Mouse (Mus musculus): ENCODE results near the gene Rnf32. TPM values are rescaled to one million over a fixed set of nuclear protein-coding genes. Genes with fewer than 3 reads are reported as not detected.

Rnf32 gene
- polyA plus RNA-seq, 1 experiment from 2014 or later, result 4.3 TPM

GRCm38 (mm10) chr5:29205690-29206089, 9.9 kb downstream of the Rnf32 start:
- no peaks in the 10 kb centered on the region for H3K27me3 ChIP-seq
- no peaks in the 10 kb centered on the region for H3K4me1 ChIP-seq
- H3K4me3 ChIP-seq, result no peak overlapping the region
- H3K27ac ChIP-seq, result no peak overlapping the region
- H3K9me3 ChIP-seq, result no peaks in the 10 kb centered on the region
- H3K9ac ChIP-seq, result no peak overlapping the region
- ATAC-seq (ENCODE audit: insufficient number of reproducible peaks, low FRiP score, low TSS enrichment, low read depth), result no peak
- WGBS, result 47% methylated on average over 5 of the region's 5 CpGs
- no peaks in the 10 kb centered on the region for H3K36me3 ChIP-seq
- no peak overlapping the region for H3K4me2 ChIP-seq

GRCm38 (mm10) chr5:29211980-29212555, 16.3 kb downstream of the Rnf32 start:
- Histone ChIP-seq H3K9me3 (no peaks in the 10 kb centered on the region), H3K27me3 (no peaks in the 10 kb centered on the region), H3K36me3 (no peaks in the 10 kb centered on the region), H3K27ac (no peak overlapping the region), H3K9ac (no peak overlapping the region), H3K4me3 (no peak overlapping the region), H3K4me1 (no peaks in the 10 kb centered on the region), H3K4me2 (no peak overlapping the region)
- ATAC-seq (ENCODE audit: insufficient number of reproducible peaks, low FRiP score, low TSS enrichment, low read depth), result no peak
- WGBS, result 40% methylated on average over 4 of the region's 4 CpGs

GRCm38 (mm10) chr5:29217997-29218396, 22.2 kb downstream of the Rnf32 start:
- H3K27ac ChIP-seq, result no peak overlapping the region
- H3K9ac ChIP-seq, result no peak overlapping the region
- H3K36me3 ChIP-seq, result no peaks in the 10 kb centered on the region
- H3K4me1 ChIP-seq, result no peaks in the 10 kb centered on the region
- no peaks in the 10 kb centered on the region for H3K27me3 ChIP-seq
- no peaks in the 10 kb centered on the region for H3K9me3 ChIP-seq
- WGBS, result 88% methylated on average over 3 of the region's 3 CpGs
- no peak overlapping the region for H3K4me2 ChIP-seq
- no peak overlapping the region for H3K4me3 ChIP-seq
- no peak for ATAC-seq (ENCODE audit: insufficient number of reproducible peaks, low FRiP score, low TSS enrichment, low read depth)

- H3K9ac ChIP-seq, result no peak overlapping the region
- no peak for ATAC-seq (ENCODE audit: insufficient number of reproducible peaks, low FRiP score, low TSS enrichment, low read depth)
- no peak overlapping the region for H3K27ac ChIP-seq
- no peak overlapping the region for H3K4me3 ChIP-seq
- 90% methylated on average over 7 of the region's 7 CpGs for WGBS
- no peaks in the 10 kb centered on the region for H3K27me3 ChIP-seq
- H3K9me3 ChIP-seq, result no peaks in the 10 kb centered on the region
- H3K36me3 ChIP-seq, result no peaks in the 10 kb centered on the region
- H3K4me1 ChIP-seq, result no peaks in the 10 kb centered on the region
- no peak overlapping the region for H3K4me2 ChIP-seq
These were observed 28.3 kb downstream of the Rnf32 start for GRCm38 (mm10) chr5:29224089-29224488.

GRCm38 (mm10) chr5:29230481-29230880, 34.7 kb downstream of the Rnf32 start:
- no peaks in the 10 kb centered on the region for H3K27me3 ChIP-seq
- H3K27ac ChIP-seq, result no peak overlapping the region
- H3K9me3 ChIP-seq, result no peaks in the 10 kb centered on the region
- H3K9ac ChIP-seq, result no peak overlapping the region
- no peaks in the 10 kb centered on the region for H3K4me1 ChIP-seq
- 82% methylated on average over 2 of the region's 2 CpGs for WGBS
- H3K4me2 ChIP-seq, result no peak overlapping the region
- no peaks in the 10 kb centered on the region for H3K36me3 ChIP-seq
- ATAC-seq (ENCODE audit: insufficient number of reproducible peaks, low FRiP score, low TSS enrichment, low read depth), result no peak
- no peak overlapping the region for H3K4me3 ChIP-seq

GRCm38 (mm10) chr5:29238379-29238778, 42.6 kb downstream of the Rnf32 start:
- H3K4me3 ChIP-seq, result no peak overlapping the region
- H3K36me3 ChIP-seq, result no peaks in the 10 kb centered on the region
- H3K27me3 ChIP-seq, result no peaks in the 10 kb centered on the region
- no peak for ATAC-seq (ENCODE audit: insufficient number of reproducible peaks, low FRiP score, low TSS enrichment, low read depth)
- no peak overlapping the region for H3K9ac ChIP-seq
- H3K4me2 ChIP-seq, result no peak overlapping the region
- H3K9me3 ChIP-seq, result no peaks in the 10 kb centered on the region
- H3K4me1 ChIP-seq, result no peaks in the 10 kb centered on the region
- H3K27ac ChIP-seq, result no peak overlapping the region

GRCm38 (mm10) chr5:29244769-29245168, 49.0 kb downstream of the Rnf32 start:
- no CpG with 5 or more reads among the region's 1 CpGs for WGBS
- no peaks in the 10 kb centered on the region for H3K36me3 ChIP-seq
- H3K27me3 ChIP-seq, result no peaks in the 10 kb centered on the region
- H3K4me2 ChIP-seq, result no peak overlapping the region
- no peak overlapping the region for H3K9ac ChIP-seq
- no peak overlapping the region for H3K4me3 ChIP-seq
- H3K4me1 ChIP-seq, result no peaks in the 10 kb centered on the region
- no peaks in the 10 kb centered on the region for H3K9me3 ChIP-seq
- H3K27ac ChIP-seq, result no peak overlapping the region
- ATAC-seq (ENCODE audit: insufficient number of reproducible peaks, low FRiP score, low TSS enrichment, low read depth), result no peak

GRCm38 (mm10) chr5:29250795-29251495, 55.2 kb downstream of the Rnf32 start:
- no peak for ATAC-seq (ENCODE audit: insufficient number of reproducible peaks, low FRiP score, low TSS enrichment, low read depth)
- WGBS, result 75% methylated on average over 8 of the region's 8 CpGs
- H3K27ac ChIP-seq, result no peak overlapping the region
- no peaks in the 10 kb centered on the region for H3K36me3 ChIP-seq
- no peak overlapping the region for H3K4me3 ChIP-seq
- H3K9me3 ChIP-seq, result no peaks in the 10 kb centered on the region
- no peak overlapping the region for H3K4me2 ChIP-seq
- H3K27me3 ChIP-seq, result no peaks in the 10 kb centered on the region
- H3K9ac ChIP-seq, result no peak overlapping the region
- no peaks in the 10 kb centered on the region for H3K4me1 ChIP-seq

GRCm38 (mm10) chr5:29251496-29251873, 55.7 kb downstream of the Rnf32 start:
- no peak overlapping the region for H3K4me3 ChIP-seq
- H3K4me1 ChIP-seq, result no peaks in the 10 kb centered on the region
- H3K27ac ChIP-seq, result no peak overlapping the region
- H3K27me3 ChIP-seq, result no peaks in the 10 kb centered on the region
- H3K9ac ChIP-seq, result no peak overlapping the region
- no peaks in the 10 kb centered on the region for H3K36me3 ChIP-seq
- no peaks in the 10 kb centered on the region for H3K9me3 ChIP-seq
- WGBS, result 84% methylated on average over 1 of the region's 1 CpGs
- no peak for ATAC-seq (ENCODE audit: insufficient number of reproducible peaks, low FRiP score, low TSS enrichment, low read depth)
- H3K4me2 ChIP-seq, result no peak overlapping the region

GRCm38 (mm10) chr5:29253876-29254275, 58.1 kb downstream of the Rnf32 start:
- H3K4me3 ChIP-seq, result no peak overlapping the region
- H3K9ac ChIP-seq, result no peak overlapping the region
- WGBS, result 65% methylated on average over 2 of the region's 2 CpGs
- no peak for ATAC-seq (ENCODE audit: insufficient number of reproducible peaks, low FRiP score, low TSS enrichment, low read depth)
- no peaks in the 10 kb centered on the region for H3K27me3 ChIP-seq
- H3K36me3 ChIP-seq, result no peaks in the 10 kb centered on the region
- H3K27ac ChIP-seq, result no peak overlapping the region
- no peaks in the 10 kb centered on the region for H3K9me3 ChIP-seq
- H3K4me2 ChIP-seq, result no peak overlapping the region
- no peaks in the 10 kb centered on the region for H3K4me1 ChIP-seq

- H3K4me1 ChIP-seq, result no peaks in the 10 kb centered on the region
- no peak for ATAC-seq (ENCODE audit: insufficient number of reproducible peaks, low FRiP score, low TSS enrichment, low read depth)
- 71% methylated on average over 4 of the region's 4 CpGs for WGBS
- no peaks in the 10 kb centered on the region for H3K36me3 ChIP-seq
- H3K4me2 ChIP-seq, result no peak overlapping the region
- H3K9ac ChIP-seq, result no peak overlapping the region
- no peaks in the 10 kb centered on the region for H3K27me3 ChIP-seq
- no peaks in the 10 kb centered on the region for H3K9me3 ChIP-seq
- H3K4me3 ChIP-seq, result no peak overlapping the region
- no peak overlapping the region for H3K27ac ChIP-seq
These were observed 75.1 kb downstream of the Rnf32 start for GRCm38 (mm10) chr5:29270879-29271278.

GRCm38 (mm10) chr5:29273426-29273825, 77.6 kb downstream of the Rnf32 start:
- no peaks in the 10 kb centered on the region for H3K9me3 ChIP-seq
- H3K4me1 ChIP-seq, result no peaks in the 10 kb centered on the region
- no peaks in the 10 kb centered on the region for H3K27me3 ChIP-seq
- no peak overlapping the region for H3K9ac ChIP-seq
- no peak overlapping the region for H3K4me2 ChIP-seq
- no peaks in the 10 kb centered on the region for H3K36me3 ChIP-seq
- H3K4me3 ChIP-seq, result no peak overlapping the region
- no peak for ATAC-seq (ENCODE audit: insufficient number of reproducible peaks, low FRiP score, low TSS enrichment, low read depth)
- H3K27ac ChIP-seq, result no peak overlapping the region
- 66% methylated on average over 2 of the region's 2 CpGs for WGBS

- Histone ChIP-seq H3K27me3 (no peaks in the 10 kb centered on the region), H3K9ac (no peak overlapping the region), H3K9me3 (no peaks in the 10 kb centered on the region), H3K4me2 (no peak overlapping the region), H3K27ac (no peak overlapping the region), H3K36me3 (no peaks in the 10 kb centered on the region), H3K4me1 (no peaks in the 10 kb centered on the region), H3K4me3 (no peak overlapping the region)
- no peak for ATAC-seq (ENCODE audit: insufficient number of reproducible peaks, low FRiP score, low TSS enrichment, low read depth)
These were observed 79.0 kb downstream of the Rnf32 start for GRCm38 (mm10) chr5:29274746-29275145.
